Mouse (Mus musculus): ENCODE measurements around the gene Hyal2.
A peak's percentile ranks its signal among the peaks of the same experiment; 100 is the strongest.
"Not testable (repeated sequence)": the region's sequence is repeated elsewhere in the genome, so short reads cannot be mapped to it uniquely, and the experiment has no call there.

Hyal2 gene

DNA sequence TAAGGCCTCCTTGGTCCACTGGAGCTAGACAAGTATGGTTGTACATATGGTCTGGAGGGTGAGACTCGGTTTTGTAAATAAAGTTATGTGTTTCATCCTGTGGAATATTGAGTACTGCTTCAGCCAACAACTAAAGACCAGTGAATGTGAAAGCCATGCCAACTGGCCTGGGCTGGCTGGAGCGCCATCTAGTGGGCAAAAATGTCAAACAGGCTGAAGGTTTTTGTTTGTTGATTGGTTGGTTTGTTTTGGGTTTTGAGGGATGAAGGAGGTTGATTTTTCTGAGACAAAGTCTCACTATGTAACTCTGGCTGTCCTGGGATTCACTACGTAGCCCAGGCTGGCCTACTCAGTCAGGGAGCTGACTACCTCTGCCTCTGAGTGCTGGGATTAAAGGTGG, 22.1 kb upstream of the Hyal2 start:
- DNase-seq (ENCODE audit: inconsistent ontology term), result peak; percentile 41

DNA sequence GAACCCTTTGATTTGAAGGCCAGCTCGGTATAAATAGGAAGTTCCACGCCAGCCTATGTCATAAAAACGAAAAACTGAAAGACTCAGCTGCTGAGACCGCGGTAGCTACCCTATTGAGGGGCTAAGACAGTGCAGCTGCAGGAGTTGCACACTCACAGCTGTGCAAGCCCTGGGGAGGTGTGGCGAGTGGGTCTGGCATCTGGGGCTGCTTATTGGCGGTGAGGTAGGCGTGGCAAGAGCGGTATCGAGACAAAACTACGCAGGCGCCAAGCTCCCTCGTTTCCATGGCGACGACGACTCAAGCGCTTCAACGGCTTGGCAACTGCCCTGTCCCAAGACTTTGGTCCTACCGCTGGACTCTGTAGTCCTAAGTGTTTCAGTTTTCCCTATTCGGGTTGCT, 20.7 kb upstream of the Hyal2 start, which contains the start of gene Zmynd10:
Zmynd10 (plus strand) TSS at position 273 of the 400 bp plus-strand sequence.
- peak; percentile 85 for DNase-seq (ENCODE audit: inconsistent ontology term)

DNA sequence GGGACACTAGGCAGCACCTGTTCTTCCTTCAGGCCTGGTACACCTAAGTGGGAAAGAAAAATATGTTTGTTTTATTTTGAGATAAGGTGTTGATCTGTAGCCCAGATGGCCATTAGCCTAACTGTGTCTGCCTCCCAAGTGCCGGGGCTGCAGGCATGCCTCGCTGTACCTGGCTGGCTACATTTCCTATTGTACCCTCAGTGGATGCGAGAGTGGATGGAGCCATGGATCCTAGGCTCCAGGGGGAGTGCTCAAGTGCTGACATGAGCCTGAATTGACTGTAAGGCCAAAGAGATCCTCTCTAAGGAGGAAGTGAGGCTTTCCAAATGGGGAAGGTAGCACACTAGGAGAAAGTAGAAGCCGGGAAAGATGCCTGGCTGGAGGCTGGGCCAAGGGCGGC, 19.8 kb upstream of the Hyal2 start:
- no peak for DNase-seq (ENCODE audit: inconsistent ontology term)

DNA sequence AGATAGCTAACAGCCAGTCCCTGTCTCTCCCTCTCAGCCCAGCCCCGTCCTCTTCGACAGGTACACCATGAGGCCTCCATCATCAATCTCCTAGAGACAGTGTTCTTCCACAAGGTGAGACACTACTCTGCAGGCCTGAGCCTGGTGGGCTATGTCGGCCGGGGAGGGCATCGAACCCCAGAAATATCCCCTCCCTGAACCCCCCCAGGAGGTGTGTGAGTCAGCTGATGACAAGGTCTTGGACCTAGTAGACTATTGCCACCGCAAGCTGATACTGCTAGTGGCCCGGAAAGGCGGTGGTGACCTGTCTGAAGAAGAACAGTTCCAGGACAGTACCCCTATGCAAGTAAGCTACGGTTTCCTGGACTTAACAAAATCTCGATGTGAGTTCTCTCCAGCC, 18.9 kb upstream of the Hyal2 start:
- no peak for DNase-seq (ENCODE audit: inconsistent ontology term)

DNA sequence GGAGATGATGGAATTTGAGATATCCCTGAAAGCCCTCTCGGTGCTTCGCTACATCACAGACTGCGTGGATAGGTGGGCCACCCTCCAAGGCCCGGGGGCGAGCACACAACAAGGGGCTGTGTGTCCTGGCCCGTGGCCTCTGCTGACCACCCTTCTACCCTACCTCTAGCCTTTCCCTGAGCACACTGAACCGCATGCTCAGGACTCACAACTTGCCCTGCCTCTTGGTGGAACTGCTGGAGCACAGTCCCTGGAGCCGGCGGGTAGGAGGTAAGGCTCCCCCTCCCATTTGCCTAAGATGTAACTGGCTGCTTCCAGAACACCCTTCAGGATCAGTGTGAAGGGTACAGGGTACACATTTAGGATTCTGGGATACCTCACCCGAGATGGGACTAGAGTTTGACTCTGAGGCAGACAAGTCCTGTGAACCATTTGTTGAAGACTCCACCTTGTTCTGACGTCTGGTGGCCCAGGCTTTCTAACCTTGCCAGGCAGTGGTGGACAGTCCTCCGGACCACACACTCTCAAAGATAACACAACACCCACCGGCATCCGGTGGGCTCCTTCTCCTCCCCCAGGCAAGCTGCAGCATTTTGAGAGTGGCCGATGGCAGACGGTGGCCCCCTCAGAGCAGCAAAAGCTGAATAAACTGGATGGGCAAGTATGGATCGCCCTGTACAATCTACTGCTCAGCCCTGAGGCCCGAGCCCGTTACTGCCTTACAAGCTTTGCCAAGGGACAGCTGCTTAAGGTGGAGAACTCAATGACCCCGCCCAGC, 18.3 kb upstream of the Hyal2 start:
- DNase-seq (ENCODE audit: inconsistent ontology term), result no peak

DNA sequence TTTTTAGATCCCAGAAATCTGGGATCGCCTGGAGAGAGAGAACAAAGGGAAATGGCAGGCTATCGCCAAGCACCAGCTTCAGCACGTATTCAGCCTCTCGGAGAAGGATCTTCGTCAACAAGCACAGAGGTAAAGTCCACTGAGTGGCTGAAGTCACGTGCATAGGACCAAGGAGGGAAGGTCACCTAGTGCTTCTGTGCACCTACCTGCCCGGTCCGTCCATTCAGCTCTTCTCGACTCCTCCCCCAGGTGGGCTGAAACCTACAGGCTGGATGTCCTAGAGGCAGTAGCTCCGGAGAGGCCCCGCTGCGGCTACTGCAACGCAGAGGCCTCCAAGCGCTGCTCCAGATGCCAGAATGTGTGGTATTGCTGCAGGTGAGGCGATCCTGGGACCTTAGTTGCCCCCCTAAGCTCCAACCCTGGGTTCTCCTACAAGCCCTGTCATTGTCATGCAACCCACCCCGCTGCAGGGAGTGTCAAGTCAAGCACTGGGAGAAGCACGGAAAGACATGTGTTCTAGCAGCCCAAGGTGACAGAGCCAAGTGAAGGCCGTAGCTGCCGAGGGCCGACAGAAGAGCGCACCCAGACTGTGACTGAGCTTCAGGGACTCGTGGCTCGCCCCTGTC, 17.1 kb upstream of the Hyal2 start:
- no peak for DNase-seq (ENCODE audit: inconsistent ontology term)

DNA sequence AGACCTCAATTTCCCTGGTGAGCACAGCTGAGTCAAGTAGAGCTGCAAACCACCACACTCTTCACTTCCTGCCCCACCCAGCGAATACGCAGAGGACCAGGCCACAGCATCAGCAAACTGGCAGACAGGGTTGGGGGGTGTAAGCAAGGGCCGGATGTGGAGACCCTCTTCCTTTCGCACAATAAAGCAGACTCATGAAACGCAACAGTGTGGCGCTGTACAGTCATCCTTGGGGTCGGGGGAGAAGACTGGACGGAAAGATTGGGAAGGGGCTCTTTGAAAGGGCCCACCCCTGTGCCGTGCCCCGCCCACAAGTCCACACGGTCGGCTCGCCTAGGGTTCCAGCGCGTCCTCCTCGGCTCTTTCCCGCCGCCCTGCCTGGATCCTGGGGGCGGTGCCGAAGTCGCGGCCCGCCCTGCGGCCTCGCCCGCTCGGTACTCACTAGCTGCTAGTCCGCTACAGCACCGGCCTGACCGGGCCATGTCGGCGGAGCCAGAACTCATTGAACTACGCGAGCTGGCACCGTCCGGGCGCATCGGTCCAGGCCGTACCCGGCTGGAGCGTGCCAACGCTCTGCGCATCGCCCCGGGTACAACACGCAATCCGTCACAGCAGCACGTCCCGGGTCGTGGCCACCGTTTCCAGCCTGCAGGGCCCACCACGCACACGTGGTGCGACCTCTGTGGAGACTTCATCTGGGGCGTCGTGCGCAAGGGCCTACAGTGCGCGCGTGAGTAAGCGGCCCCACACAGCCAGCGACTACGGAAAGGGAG, 16.4 kb upstream of the Hyal2 start, which contains the start of gene Rassf1:
Rassf1 (plus strand) TSS at position 439 of the 773 bp plus-strand sequence.
- DNase-seq (ENCODE audit: inconsistent ontology term), result peak; percentile 60

DNA sequence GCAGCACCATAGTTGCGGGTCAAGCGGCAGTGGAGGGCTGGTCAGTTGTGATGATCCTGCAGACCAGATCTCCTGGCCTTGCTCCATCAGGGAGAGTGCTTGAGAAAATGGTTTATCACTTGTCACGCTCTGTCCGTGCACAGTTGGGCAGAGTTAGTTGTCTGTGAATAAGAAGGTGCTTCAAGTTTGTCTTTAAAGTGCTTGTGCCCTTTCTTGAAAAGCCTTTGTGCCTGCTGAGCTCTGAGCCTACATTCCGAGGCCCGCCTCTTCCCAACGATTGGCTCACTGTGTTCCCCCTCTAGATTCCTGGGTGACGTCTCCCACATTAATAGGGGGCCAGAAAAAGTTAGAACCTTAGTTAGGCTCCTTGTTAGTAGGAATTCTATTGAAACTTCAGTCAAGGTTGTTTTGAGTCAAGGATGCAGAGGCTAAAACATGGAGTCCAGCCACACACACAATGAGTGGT, 15.8 kb upstream of the Hyal2 start:
- no peak for DNase-seq (ENCODE audit: inconsistent ontology term)

DNA sequence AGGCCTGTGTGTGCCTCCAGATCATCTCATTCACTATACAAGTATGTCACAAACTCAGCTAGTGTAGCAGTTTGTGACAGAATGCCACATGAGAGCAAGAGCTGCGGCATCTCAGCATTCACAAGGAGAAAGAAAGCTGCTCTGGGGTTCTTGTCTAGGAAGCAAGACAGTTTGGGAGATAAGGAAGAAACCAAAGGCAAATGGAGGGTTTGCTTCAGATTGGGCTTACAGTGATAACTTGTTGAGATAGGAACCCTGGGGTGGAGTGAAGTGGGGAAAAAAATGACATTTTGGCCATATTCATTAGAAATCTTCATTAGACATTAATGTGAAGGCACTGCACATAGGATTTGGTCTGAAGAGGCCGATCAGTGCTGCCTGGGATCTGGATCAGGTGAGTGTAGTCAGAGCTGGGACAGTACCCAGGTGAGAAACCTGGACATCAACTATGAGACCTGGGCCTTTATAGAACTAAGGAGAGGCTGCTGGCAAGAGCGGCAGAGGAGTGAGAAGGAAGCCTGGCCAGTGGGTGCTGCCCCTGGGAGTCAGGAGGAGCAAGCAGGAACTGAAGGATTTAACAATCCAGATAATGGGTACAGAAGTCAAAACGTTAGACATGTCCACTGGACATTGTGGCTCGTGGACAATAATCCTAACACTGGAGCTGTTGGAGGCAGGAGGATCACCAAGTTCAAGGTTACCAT, 14.9 kb upstream of the Hyal2 start:
- DNase-seq (ENCODE audit: inconsistent ontology term), result no peak

DNA sequence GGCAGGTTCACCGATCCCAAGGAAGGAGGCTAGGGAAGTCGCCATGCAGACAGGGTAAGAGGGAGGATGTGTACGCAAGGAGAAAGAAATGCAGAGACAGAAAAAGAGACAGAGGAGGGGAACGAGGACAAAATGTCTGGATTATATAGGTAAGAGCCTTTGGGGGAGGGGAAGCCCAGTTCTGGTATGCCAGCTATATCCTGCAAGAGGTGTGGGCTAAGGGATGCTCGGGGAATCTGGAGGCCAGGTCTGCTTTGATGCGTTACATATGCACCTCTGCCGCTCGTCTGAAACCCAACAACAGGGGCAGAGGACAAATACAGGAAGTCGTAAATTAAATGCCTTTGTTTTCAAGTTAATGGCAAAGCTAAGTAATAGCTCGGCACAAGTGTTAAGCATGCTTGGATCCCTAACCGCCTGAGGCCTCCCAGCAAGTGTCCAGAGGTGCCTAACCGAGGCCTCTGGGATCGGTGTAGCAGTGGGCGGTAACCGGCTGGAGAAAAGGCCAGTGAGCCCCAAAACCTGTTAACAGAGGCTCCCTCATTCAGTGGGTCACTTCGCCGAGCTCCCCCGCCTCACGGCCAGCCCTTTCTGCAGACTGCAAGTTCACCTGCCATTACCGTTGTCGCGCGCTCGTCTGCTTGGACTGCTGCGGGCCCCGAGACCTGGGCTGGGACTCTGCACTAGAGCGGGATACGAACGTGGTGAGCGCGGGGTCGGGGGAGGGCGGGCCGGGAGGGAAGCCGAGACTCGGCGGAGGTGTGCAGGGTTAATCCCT, 14.0 kb upstream of the Hyal2 start:
- no peak for DNase-seq (ENCODE audit: inconsistent ontology term)

DNA sequence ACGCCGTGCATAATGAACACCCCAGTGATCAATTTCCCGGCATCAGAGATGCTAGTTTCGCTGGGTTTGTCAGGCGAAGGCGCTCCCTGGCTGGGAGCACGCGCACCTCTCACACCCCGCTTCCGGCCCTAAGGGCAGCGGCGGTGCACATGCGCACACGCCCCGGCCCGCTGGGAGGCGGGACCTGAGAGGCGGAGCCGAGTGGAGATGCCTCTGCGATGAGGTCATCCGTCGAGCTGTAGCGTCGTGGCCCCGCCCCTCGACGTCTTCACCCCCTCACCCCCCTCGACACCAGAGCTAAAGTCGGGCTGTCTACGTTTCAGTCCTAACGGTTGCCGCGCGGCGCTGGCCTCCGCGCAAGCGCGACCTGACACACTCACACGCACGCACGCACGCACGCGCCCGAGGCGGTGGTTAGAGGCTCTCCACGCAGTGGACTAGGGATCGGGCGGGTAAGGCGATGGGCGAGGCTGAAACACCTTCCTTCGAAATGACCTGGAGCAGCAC, 13.4 kb upstream of the Hyal2 start:
- DNase-seq (ENCODE audit: inconsistent ontology term), result peak; percentile 99

DNA sequence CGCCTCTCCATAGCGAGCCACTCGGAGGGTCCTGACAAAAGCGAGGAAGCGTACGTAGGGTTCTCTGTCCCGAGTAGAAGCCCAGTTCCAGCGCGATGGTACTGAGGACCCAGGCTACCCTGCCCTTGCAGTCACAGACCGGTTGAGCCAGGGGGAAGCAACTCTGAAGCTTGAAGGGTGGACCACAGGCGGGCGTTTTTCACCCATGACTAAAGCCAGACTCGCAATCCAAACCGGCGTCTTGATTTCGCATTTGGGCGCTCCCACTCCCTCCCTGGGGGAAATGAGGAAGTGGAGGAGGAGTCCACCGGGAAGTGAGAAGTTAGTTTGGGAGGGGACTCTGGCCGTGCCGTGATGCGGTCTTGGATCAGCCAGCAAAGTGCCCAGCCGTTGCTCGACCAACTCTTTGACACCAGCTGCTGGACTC, 12.7 kb upstream of the Hyal2 start:
- peak; percentile 92 for DNase-seq (ENCODE audit: inconsistent ontology term)

DNA sequence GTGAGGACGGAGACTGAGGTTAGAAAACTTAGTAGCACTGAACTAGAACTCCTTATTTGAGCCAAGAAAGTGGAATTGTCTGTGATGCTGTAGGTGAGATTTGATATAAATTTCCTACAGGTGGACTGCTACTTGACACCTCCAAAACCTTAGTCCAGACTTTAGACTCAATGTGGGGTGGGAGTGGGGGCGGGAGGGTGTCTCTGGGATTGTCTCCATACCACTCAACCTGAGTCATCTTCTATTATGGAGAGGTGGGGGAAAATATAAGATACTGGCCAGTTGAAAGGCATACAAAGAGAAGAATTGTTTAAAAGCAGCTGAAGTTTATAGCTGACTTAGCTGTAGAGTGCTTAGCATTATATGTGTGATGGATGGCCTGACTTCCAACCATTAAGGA, 12.0 kb upstream of the Hyal2 start:
- DNase-seq (ENCODE audit: inconsistent ontology term), result peak; percentile 64

DNA sequence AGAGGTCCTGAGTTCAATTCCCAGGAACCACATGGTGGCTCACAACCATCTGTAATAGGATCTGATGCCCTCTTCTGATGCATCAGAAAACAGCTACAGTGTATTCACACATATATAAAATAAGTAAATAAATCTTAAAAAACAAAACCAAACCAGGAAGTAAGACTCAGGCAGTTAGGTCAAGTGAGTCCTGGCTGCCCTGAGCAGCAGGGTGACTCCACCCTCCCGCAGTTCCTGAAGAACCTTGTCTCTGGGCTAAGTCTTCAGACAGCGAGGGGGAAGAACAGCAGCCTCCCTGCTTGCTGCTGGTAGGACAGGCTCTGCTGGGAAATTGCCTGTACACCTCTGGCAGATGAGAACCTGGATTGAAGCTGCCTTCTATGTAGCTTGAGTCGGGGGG, 11.4 kb upstream of the Hyal2 start:
- no peak for DNase-seq (ENCODE audit: inconsistent ontology term)

DNA sequence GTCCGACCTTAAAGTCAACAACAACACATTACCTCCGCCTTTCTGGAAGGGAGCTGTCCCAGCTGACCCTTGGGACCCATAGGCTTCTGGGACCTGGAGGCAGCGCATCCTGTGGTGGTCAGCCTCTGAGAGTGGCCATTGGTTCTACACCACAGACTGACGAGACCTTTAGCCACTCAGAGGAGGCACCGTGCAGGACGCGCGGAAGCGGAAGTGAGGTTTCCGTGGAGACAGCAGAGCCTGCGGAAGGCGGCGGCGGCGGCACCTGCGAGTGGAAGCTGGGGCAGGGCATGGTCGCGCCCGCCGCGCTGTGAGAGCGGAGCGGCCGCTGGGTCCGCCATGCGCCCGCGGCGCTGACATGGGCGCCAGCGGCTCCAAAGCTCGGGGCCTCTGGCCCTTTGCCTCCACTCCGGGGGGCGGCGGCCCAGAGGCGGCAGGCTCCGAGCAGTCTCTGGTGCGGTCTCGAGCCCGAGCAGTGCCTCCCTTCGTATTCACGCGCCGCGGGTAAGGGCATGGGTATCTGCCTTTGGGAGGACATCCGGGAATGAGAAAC, 4.6 kb upstream of the Hyal2 start, which contains the start of gene Tusc2:
Tusc2 (plus strand) TSS at position 227 of the 553 bp plus-strand sequence.
- peak; percentile 93 for DNase-seq (ENCODE audit: inconsistent ontology term)

DNA sequence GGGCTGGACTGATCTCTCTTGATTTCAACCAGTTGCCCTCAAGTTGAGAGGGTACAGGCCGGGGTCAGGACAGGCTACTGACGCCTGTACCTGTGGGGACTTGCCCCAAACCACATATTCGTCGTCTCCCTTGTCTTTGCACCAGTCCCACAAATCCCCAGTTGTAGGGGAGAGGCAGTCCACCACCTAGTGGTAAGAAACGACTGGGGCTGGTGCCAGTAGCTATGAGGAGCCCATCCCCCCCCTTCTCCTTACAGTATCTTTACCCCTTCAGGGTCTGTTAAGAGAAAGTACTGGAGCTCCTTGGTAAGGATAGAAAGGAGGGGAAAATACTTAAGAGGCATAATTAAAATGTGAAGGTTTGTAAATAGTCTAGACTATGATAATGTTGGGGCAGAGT, 2.2 kb upstream of the Hyal2 start:
- not testable (repeated sequence) for DNase-seq (ENCODE audit: inconsistent ontology term)

DNA sequence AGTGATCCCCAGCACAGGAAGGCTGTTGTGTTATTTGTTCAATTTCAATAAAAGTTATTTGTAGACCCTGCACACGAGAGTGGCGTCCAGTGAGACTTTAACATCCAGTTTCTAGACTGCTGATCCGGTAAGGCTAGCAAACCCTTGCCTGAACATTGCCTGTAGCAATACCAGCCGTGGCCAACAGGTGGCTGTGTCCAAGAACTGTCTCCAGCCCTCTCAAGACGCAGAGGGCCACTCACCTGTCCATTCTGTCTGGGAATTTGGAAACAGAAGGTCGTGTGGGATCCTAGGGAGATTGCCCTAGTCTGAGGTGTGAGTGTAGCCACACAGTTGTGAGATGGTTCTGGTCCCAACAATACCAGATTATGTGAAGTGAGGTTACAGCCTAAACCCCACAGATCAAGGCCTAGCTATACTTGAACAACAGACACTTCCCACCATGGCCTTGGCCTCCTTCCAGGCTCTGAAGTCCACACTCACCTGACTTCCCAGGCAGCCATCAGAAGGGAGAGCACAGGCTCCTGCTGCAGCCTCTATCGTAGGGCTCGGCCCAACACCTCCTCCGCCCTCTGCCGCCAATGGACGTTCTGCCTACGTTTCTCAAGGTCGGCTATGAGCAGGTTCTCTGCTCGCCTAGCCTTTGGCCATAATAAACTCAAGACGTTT, 1.6 kb upstream of the Hyal2 start:
- peak; percentile 43 for DNase-seq (ENCODE audit: inconsistent ontology term)

DNA sequence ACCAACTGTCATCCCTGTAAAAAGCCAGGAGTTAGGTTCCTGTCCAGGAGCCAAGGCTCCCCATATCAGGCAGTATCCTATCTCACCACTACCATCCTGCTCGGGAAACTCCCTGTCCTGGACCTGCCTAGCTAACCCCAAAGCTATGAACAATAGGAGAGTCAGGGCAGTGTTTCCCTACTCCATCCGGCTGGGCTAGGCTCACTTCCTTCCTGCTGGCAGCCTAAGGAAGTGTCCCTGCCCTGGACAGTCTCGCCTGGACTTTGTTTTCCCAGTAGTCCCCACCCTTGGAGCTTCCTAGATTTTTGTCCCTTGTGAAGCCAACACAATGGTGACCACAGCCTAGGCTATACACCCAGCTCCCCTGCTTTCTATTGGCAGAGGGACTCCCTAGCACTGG, 890 bp upstream of the Hyal2 start:
- no peak for DNase-seq (ENCODE audit: inconsistent ontology term)

DNA sequence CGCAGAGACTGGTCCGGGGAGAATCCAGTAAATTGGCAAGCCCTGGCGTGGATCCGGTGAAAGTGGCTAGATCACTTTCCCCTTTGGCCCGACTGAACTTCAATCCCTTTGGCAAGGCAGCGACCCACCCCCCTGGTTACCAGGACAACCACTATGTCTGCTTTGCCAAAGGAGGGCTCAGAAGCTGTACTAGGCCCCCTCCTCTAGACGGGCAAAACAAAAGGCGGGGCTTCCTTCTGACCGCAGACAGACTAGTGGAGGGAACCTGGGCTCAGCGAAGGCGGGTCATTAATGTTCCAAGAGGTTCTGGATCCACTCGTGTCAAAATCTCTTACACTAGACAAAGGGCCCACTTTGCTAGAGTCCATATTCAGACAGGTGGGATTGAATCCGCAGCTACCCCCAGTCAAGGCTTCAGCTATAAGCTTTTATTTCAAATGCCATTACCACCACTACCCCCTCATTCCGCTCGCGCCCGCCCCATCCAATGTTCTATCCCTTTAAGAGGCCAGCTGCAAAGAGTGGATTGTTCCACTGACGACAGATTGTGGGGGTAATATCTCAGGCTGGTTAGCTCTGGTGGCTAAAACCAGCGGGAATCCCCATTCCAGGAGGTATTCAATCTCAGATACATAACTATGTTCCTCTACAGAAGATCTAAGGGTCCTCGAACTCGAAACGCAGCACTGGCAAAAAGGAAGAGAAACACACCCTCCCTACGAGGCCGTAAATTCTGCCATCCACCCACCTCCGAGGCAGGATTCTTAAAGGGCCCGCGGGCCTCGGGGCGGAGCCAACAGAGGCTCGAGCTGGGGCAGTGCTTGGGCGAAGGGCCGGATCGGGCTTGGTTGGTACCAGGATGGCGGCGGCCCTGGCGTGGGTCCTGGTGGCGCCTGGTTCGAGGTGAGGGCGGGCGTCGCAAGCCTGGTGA, 851 bp downstream of the Hyal2 start:
- peak; percentile 93 for DNase-seq (ENCODE audit: inconsistent ontology term)

All from Muller cell, postnatal 12 days (primary cell).